Mouse (Mus musculus) frontal cortex, postnatal 25 days (tissue): ENCODE data around the gene Dlg1.

Source experiments
- DNase-seq, 2 experiments: peaks; one replicate each; pipeline ENCODE4 v3.0.0; 2022; ENCODE audit warnings: low spot score in 2 of 2

Gene Dlg1

GRCm38 (mm10) chr16:31737761-31738160 lies 74.5 kb downstream of the Dlg1 start:
- DNase-seq: no peak

DNA sequence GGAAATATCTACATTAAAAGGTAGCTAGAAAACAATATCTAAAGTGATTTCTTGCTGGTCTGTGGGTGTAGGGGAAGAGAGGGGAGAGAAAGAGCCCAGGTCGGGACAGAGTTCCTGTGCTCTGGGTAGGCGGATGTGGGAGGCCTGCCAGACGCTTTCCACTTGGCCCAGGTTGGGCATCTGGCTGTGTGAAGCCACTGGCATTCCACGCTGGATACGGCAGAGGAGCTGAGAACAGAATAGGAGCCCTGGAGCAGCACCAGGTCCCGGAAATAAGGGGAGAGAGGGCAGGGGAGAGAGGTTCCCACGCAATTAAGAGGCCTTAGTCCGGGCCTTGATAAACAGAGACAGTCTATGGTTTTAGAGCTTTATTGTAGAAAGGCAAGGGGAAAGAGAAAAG lies 77.0 kb downstream of the Dlg1 start:
- DNase-seq: no peak

GRCm38 (mm10) chr16:31740704-31741103 lies 77.5 kb downstream of the Dlg1 start:
- no peak for DNase-seq

- DNase-seq: no peak
Observed at GRCm38 (mm10) chr16:31750526-31750925, 87.3 kb downstream of the Dlg1 start.

- DNase-seq: peak in 1 of 2 experiments; percentile 35
Observed at GRCm38 (mm10) chr16:31754172-31755025, 91.2 kb downstream of the Dlg1 start.

GRCm38 (mm10) chr16:31755053-31755452 lies 91.8 kb downstream of the Dlg1 start:
- no peak for DNase-seq

DNA sequence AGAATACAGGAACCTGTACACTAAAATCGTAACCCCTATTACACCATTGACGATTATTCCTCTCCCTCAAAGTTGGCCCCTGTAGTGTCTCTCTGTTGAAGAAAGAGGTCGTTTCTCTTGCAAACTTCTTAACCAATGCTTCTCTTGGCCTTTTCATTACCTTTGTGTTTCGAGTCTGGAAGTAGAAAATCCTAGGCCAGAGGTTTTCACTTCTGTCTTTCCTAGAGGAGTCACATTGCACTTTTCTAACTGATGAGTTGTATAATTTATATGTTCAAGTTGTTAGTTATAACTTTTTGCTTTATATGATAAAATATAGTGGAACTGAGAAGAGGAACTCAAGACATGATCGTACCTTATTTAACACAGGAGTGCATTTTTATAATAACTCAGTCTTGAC lies 93.2 kb downstream of the Dlg1 start:
- DNase-seq: no peak

- DNase-seq: no peak
Observed at GRCm38 (mm10) chr16:31757606-31758005, 94.4 kb downstream of the Dlg1 start.

DNA sequence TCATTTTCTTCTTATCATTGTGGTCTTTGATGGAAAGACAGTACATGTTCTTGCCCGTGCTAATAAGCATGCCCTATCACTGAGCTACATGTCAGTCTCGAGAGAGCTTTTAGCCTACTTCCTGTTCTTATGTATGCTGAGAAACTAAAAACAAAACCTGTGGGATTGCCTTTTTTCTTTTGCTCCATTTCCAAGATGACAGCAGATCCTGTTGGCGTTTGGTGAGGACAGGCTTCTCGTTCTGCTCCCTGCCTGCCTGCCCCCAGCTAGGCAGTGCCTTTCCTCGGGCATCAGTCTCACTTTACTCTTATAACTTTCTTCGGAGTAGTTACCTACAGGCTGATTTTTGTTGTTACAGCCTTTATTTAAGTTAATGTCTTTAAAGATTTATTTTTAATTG lies 96.2 kb downstream of the Dlg1 start:
- no peak for DNase-seq

GRCm38 (mm10) chr16:31766298-31766697 lies 103.1 kb downstream of the Dlg1 start:
- no peak for DNase-seq

GRCm38 (mm10) chr16:31766715-31767114 lies 103.5 kb downstream of the Dlg1 start:
- no peak for DNase-seq

- DNase-seq: no peak
Observed at GRCm38 (mm10) chr16:31775924-31776323, 112.7 kb downstream of the Dlg1 start.

DNA sequence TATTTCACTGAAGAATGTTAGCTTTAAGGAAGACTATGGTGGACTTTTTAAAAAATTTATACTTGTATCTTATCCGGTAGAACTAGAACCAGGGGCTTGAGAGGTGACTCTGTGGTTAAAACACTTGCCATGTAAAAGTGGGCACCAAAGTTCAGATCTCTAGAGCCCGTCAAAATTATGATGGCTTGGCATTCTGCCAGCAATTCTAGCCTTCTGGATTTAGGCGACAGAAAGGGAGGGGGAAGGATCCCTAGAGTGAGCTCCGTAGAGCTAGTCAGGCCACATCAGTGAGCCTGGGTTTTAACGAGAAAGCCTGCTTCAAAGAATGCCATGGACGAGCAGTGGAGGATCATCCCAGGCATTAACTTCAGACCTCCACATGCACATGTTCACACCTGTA lies 117.8 kb downstream of the Dlg1 start:
- no peak for DNase-seq

- no peak for DNase-seq
Observed at GRCm38 (mm10) chr16:31790056-31790455, 126.8 kb downstream of the Dlg1 start.

GRCm38 (mm10) chr16:31803644-31804043 lies 140.4 kb downstream of the Dlg1 start:
- no peak for DNase-seq

DNA sequence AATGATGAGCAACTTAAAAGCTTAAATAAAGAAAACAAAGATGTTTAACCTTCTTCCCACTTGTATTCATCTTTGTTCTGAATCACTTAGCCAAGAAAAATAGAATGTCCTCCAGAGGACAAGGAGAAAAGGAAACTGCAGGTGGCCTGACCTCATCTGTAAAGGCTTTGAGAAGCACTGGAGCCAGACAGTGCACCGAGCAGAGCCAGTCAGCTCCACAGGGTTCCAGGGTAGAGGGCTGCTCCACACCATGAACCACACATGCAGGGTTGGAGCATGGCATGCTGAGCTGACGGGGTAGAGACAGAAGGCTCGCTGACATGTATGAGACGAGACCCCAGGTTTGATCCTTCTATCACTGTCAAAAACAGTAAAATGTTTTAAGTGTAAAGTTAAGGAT lies 162.8 kb downstream of the Dlg1 start:
- no peak for DNase-seq

- DNase-seq: no peak
Observed at GRCm38 (mm10) chr16:31830726-31831125, 167.5 kb downstream of the Dlg1 start.

- DNase-seq: no peak
Observed at GRCm38 (mm10) chr16:31832630-31833422, 169.6 kb downstream of the Dlg1 start.

DNA sequence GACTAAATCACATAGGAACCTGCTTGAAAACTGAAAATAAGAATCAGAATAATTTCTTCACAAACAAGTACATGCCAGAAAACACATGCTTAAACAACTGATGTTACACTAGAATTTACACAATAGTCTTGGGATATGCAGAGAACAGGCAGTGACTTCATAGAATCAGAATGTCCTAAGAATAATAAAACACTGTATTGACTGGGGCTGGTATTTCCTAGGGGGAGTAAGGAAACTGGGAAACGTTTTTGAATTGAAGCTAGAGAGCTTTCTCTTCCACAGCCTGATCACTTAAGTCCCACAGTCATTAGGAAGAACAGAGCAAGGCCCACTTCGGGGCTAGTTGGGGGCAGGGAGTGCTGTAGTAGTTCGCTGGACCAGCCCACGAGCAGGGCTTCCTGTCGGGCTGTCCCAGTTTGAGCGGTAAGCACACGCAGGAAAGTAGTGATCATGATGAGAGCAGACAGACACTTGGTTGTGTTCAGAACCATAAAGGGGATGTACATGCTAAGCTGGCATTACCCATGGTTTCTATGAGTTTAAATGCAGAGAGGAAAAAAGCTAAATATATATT lies 170.9 kb downstream of the Dlg1 start:
- DNase-seq: no peak

DNA sequence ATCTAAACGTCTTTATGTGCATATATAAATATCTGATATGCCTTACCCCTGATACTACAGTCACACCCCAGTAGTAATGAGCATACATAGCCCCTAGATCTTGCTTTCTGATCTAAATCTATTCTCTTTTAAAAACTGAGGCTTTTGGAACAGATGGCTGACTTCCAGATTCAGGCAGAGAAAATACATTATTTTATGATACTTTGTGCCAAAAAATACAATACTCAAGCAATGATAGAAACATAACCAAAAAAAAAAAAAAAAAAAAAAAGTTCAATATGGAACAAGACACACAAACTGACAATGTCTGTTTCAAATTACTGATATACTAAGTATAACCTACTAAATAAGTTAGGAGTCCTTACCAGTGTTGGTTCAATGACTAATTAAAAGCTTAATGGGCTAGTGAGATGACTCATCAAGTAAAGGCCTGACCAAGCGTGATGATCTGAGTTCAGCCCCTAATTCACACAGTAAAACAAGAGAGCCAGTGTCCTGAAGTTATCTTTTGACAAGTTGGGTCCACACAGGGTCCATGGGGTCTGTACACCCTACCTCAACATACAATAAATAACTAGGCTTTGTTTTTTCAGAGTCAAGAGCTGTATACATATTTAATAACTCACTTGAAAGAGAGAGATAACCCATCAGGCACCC lies 171.5 kb downstream of the Dlg1 start:
- no peak for DNase-seq

DNA sequence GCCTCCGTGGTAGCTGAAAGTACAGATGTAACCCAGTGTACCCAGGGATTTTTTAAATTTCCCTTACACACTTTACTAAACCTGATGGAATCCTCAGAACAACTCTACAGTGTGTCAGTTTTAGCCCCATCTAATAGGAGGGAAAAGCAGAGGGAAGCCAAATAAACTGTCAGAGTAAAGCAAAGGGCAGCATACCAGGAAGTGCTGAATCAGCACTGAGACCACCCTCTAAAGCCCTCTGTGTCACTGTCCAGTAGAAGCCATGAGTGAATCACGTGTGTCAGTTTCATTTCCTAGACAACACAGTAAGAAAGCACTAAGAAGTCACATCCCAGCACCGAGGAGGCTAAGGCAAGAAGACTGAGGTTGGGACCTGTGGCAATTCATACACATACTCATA lies 174.1 kb downstream of the Dlg1 start:
- no peak for DNase-seq

DNA sequence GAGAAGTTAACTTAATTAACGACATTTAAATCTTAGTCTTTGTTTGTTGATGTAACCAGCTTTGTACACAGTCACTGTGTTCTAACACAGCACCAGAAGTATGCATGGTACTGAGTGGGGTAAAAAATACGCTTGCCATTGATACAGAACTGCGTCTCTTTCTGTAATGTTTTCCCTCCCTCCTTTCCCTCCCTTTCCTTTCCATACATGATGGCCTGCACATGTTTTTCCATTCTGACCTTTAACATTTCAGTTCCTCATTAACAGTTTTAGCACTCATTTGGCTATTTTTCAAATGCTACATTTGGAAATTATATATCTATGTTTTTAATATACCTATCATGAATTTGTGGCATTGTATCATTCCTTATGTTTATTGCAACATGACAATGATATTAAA lies 181.0 kb downstream of the Dlg1 start:
- no peak for DNase-seq
